Mouse (Mus musculus) B cell, adult (primary cell): Measurements from ENCODE around the gene Anxa5. TPM values are rescaled to one million over a fixed set of nuclear protein-coding genes. Genes with fewer than 3 reads are reported as not detected.

Source experiments
- total RNA-seq: library from RNA; stranded (reverse); gene quantifications from 4 replicates; pipeline ENCODE4 v1.2.4, GENCODE M21; 2023; ENCODE audit not compliant: inconsistent age

Anxa5 gene
- 19.0 to 26.1 TPM (median 22.6 TPM) in 4 replicates for total RNA-seq

GRCm38 (mm10) chr3:36475532-36476087, at the start of gene Anxa5, which contains the start of gene 1810062G17Rik:
Gene Anxa5, minus strand, starts transcription at chr3:36475894.
Gene 1810062G17Rik, plus strand, starts transcription at chr3:36475937.

GRCm38 (mm10) chr3:36521073-36522060, 45.7 kb upstream of the Anxa5 start, which contains the start of gene Gm11549:
Gene Gm11549, minus strand, starts transcription at chr3:36521813.

Other genes with a start within 250 kb of the Anxa5 start
- 0.64 to 0.77 TPM in 2 of 4 replicates, not detected in the others for gene 1810062G17Rik, start within 50 bp of the Anxa5 start, total RNA-seq
- gene Gm11549, start 45.9 kb upstream of the Anxa5 start, total RNA-seq = not detected in 4 replicates
- 37.3 to 40.6 TPM (median 39.4 TPM) in 4 replicates for gene Exosc9, start 76.7 kb upstream of the Anxa5 start, total RNA-seq
- 2.4 to 4.2 TPM (median 3.1 TPM) in 4 replicates for gene Ccna2, start 96.3 kb upstream of the Anxa5 start, total RNA-seq
- 0.74 to 3.1 TPM (median 1.0 TPM) in 4 replicates for gene Bbs7, start 137.6 kb upstream of the Anxa5 start, total RNA-seq
- not detected in 4 replicates for gene Trpc3, start 214.3 kb upstream of the Anxa5 start, total RNA-seq